Mouse (Mus musculus) megakaryocyte progenitor cell, adult 5-6 weeks (primary cell): ENCODE measurements at regions not wholly inside any gene's neighbourhood (a gene's known extent, or its start where the extent isn't known, plus 50 kb on each side); places are given as distances from the start of the nearest gene placed in this dataset.
"Not testable (repeated sequence)": the region's sequence is repeated elsewhere in the genome, so short reads cannot be mapped to it uniquely, and the experiment has no call there.

Source experiments
- ATAC-seq: replicated peaks from 2 replicates; pipeline ENCODE4 v1.8.0; 2016; ENCODE audit warnings: mild to moderate bottlenecking, moderate TSS enrichment, inconsistent platforms; ENCODE audit not compliant: poor library complexity

GRCm38 (mm10) chr15:87818566-87818965, 274.5 kb downstream of the Fam19a5 start:
- no peak for ATAC-seq

- no peak for ATAC-seq
Observed at GRCm38 (mm10) chr15:87842097-87842496, 298.0 kb downstream of the Fam19a5 start.

- ATAC-seq = no peak
Observed at GRCm38 (mm10) chr15:87859069-87859468, 315.0 kb downstream of the Fam19a5 start.

- ATAC-seq = no peak
Observed at GRCm38 (mm10) chr15:87876286-87876899, 332.3 kb downstream of the Fam19a5 start.

DNA sequence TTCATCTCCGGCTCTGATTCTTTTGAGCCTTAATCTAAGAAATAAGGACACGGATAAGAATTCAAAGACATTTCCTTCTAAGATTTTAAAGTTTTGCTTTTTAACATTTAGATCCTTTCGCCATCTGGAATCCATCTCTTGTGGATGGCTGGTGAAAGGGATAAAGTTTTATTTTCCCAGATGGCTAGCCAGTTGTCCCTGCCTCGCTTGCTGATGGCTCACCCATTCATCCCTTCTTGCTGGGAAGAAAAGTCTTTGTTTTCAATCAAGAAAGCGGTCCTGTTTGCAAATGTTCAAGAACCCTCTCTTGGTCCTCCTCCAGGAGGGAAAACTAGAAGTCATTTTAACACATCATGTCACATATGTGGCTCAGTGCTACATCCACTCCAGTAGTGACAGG, 346.8 kb downstream of the Fam19a5 start:
- ATAC-seq = no peak

DNA sequence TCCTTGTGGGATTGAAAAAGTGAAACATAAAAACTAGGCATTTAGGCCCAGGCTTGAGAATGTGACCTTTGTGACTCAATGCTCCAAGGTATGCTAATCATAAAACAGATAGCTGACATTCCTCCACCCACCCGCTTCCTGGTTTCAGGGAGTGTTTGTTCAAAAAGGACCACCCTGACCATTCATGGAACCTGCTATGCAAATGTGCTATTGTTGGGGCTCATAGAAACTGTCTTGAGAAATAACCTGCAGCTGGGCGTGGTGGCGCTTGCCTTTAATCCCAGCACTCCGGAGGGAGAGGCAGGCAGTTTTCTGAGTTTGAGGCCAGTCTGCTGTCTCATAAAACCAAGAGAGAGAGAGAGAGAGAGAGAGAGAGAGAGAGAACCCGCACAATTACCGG, 350.8 kb downstream of the Fam19a5 start:
- ATAC-seq = not testable (repeated sequence)

DNA sequence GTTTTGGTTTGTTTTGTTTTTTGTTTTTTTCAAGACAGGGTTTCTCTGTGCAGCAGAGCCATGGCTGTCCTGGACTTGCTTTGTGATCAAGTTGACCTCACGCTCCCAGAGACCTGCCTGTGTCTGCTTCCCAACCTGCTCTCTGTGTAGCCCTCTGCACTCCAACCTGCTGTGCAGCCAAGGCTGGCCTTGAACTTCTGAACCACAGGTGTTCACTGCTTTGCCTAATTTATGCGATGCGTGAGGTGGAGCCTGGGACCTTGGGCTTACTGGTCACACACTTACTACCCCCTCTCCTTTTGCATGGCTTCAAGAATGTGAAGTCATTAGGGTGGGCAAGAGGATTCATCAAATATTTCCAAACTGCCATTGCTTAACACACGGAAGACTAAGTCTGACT, 354.6 kb downstream of the Fam19a5 start:
- ATAC-seq = no peak

GRCm38 (mm10) chr15:87904436-87904835, 360.3 kb downstream of the Fam19a5 start:
- ATAC-seq = no peak

GRCm38 (mm10) chr15:87906310-87906709, 362.2 kb downstream of the Fam19a5 start:
- no peak for ATAC-seq

DNA sequence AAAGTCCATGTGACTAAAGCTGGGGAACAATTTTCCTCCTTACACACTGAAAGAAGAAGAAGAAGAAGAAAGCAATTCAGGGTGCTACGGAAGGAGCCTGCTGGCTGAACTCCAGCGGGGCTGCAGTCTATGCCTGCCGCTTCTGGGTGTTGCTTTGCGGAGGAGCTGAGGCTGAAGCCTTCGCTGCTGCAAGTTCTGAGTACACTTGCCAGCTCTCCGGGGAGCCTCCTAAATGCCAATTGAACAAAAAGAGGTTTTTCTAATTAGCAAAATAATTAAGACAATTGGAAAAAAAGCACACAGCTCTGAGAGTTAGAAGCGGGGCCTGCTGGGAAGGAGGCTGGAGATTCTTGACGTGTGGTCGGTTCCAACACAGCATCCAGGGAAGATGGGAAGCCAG, 378.0 kb downstream of the Fam19a5 start:
- ATAC-seq = no peak

DNA sequence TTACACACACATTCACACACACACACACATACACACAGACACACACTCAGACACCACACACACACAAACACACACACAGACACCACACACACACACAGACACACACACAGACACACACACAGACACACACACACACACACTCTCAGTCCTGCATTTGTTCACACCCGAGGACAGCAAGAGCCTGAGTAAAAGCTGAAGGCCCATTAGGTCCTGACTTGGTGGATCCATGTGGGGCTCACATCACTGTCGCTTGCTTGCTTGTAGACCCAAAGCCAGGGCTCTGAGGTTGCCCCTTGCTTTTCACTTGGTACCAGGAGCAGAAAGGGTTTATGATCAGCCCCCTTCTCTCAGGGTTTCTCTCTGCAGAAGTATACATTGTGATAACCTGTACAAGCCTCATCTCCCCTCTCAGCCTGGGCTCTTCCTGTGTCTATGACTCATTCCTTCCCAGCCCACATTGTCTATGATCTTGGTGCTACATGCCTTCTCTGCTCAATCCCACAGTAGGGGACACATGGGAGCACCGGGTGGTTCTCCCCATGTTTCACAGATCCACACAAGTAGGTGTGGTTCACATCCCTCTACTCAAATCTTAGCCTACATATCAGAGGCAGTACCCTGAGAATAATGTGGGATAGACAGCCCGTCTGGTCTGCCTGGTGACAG, 378.8 kb downstream of the Fam19a5 start:
- ATAC-seq = no peak

DNA sequence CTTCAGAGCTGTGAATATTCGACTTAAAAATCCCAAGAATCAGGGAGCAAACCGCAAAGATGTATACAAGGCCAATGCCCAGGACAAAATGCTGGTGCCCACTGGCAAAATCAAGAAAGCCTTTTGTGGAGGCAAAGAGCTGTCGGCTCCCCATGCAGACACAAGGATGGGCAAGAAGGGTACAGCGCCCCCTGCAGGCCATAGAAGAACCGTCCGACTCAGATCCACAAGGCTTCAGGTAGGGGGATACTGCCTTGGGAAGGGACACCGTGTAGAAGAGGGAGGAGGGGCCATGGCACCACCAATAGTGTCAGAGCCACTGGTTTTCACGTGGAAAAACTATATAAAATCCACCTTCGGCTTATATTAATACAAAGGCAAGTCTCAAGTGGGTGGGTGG, 379.8 kb downstream of the Fam19a5 start:
- no peak for ATAC-seq

GRCm38 (mm10) chr15:87936041-87936440, 391.9 kb downstream of the Fam19a5 start:
- ATAC-seq = no peak

- ATAC-seq = no peak
Observed at GRCm38 (mm10) chr15:87940837-87941236, 396.7 kb downstream of the Fam19a5 start.

- no peak for ATAC-seq
Observed at GRCm38 (mm10) chr15:87952531-87952930, 408.4 kb downstream of the Fam19a5 start.

DNA sequence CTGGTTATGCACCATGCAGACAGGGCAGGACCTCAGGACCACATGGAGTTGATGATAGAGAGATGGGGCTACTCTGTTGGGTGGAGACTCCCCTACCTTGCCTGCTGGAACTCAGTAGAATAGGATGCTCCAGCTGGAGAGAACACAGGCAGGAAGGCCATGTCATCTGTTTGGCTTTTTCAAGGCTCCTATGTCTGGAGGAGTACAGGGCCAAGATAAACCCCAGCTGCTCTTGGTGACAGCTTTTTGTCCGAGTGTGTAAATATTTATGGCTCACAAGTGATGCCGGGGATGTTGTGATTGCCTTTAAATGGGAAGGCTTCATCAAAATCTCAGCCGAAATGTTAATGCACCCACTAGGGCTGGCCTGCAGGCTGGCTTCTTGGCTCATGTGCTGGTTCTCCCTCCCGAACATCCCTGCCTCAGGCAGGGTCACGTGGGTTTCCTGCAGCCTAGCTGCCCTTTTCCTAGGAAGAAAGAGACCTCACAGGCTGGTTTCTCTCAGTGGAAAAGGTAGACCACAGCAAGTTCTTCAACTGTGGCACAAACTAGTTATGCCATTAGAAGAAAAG, 411.7 kb downstream of the Fam19a5 start:
- ATAC-seq = no peak

- no peak for ATAC-seq
Observed at GRCm38 (mm10) chr15:87958866-87959265, 414.8 kb downstream of the Fam19a5 start.

GRCm38 (mm10) chr15:87972641-87973040, 428.5 kb downstream of the Fam19a5 start:
- ATAC-seq = no peak

GRCm38 (mm10) chr15:87987322-87987985, 443.4 kb downstream of the Fam19a5 start:
- ATAC-seq = no peak

GRCm38 (mm10) chr15:87994546-87994945, 450.4 kb downstream of the Fam19a5 start:
- no peak for ATAC-seq

- no peak for ATAC-seq
Observed at GRCm38 (mm10) chr15:88017076-88017475, 473.0 kb downstream of the Fam19a5 start.

DNA sequence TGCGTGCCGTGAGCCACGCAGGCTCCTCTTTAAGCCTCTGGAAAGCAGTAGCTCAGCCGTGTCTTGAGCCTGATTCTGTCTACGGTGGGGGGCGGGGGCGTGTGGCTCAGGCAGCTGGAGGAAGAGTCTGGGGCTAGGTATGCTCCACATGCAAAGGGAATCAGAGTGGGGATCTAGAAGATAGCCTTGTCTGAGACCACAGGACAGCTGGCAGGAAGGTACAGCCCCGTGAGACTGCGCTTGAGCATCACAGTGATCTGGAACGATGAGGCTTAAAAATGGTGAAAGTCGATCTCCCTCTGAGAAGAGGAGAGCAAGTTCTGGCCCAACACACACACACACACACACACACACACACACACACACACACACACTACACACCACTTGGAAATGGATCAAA, 488.7 kb downstream of the Fam19a5 start:
- ATAC-seq = no peak
